Mouse (Mus musculus): ENCODE measurements around the gene Olfr873. TPM values are rescaled to one million over a fixed set of nuclear protein-coding genes. Genes with fewer than 3 reads are reported as not detected.
"Not testable (repeated sequence)": the region's sequence is repeated elsewhere in the genome, so short reads cannot be mapped to it uniquely, and the experiment has no call there.

Olfr873 gene
- total RNA-seq (2014; rRNA removed; ENCODE audit: low replicate concordance) = not detected in 2 replicates
- polyA plus RNA-seq (2015; fragmentation: Nextera tagmentation; extraction: Ambion mirVana) = 0.05 TPM in 1 of 2 replicates, not detected in the other

- H3K36me3 ChIP-seq (replicated peaks; ENCODE audit: control insufficient read depth, insufficient read depth, low read length) = no peaks in the 10 kb centered on the region
- WGBS = 71% methylated on average over 1 of the region's 1 CpGs
- DNase-seq (ENCODE audit: low spot score) = no peak
- no peak within 1 kb of the TSS for H3K9ac ChIP-seq (replicated peaks; ENCODE audit: low read depth, low read length)
- ATAC-seq (ENCODE audit: insufficient read depth, low read depth) = no peak
- no peaks in the 10 kb centered on the region for H3K27me3 ChIP-seq (ENCODE audit: control insufficient read depth, insufficient read depth, low read length)
- H3K9me3 ChIP-seq (replicated peaks; ENCODE audit: control insufficient read depth, low read length) = no peaks in the 10 kb centered on the region
- TF ChIP-seq EP300 (IDR thresholded peaks at IDR 0.05; ENCODE audit: low read depth) = no peak
- TF ChIP-seq CTCF (IDR thresholded peaks at IDR 0.05; ENCODE audit: low read depth) = no peak
- H3K27ac ChIP-seq (ENCODE audit: low read depth) = no peak within 1 kb of the TSS
- no peaks in the 10 kb centered on the region for H3K4me1 ChIP-seq (ENCODE audit: control insufficient read depth, insufficient read depth)
- H3K4me3 ChIP-seq (ENCODE audit: low read depth, low read length) = no peak within 1 kb of the TSS
- no peak within 1 kb of the TSS for H3K4me2 ChIP-seq (ENCODE audit: low read depth, low read length)
These were observed at the start of gene Olfr873 for GRCm38 (mm10) chr9:20298232-20298631. Gene Olfr873 (plus strand): TSS chr9:20298532.

GRCm38 (mm10) chr9:20282051-20282450 is 16.3 kb upstream of the Olfr873 start, which contains the start of gene Olfr39:
Gene Olfr39 (plus strand): TSS chr9:20282351.
- TF ChIP-seq CTCF (IDR thresholded peaks at IDR 0.05; ENCODE audit: low read depth) (no peak), EP300 (IDR thresholded peaks at IDR 0.05; ENCODE audit: low read depth) (no peak)
- no peak within 1 kb of the TSS for H3K27ac ChIP-seq (ENCODE audit: low read depth)
- 58% methylated on average over 1 of the region's 1 CpGs for WGBS
- H3K4me1 ChIP-seq (ENCODE audit: control insufficient read depth, insufficient read depth) = no peaks in the 10 kb centered on the region
- H3K9ac ChIP-seq (replicated peaks; ENCODE audit: low read depth, low read length) = no peak within 1 kb of the TSS
- H3K9me3 ChIP-seq (replicated peaks; ENCODE audit: control insufficient read depth, low read length) = no peaks in the 10 kb centered on the region
- ATAC-seq (ENCODE audit: insufficient read depth, low read depth) = no peak
- no peak for DNase-seq (ENCODE audit: low spot score)
- H3K4me2 ChIP-seq (ENCODE audit: low read depth, low read length) = no peak within 1 kb of the TSS
- no peaks in the 10 kb centered on the region for H3K36me3 ChIP-seq (replicated peaks; ENCODE audit: control insufficient read depth, insufficient read depth, low read length)
- H3K4me3 ChIP-seq (ENCODE audit: low read depth, low read length) = no peak within 1 kb of the TSS
- no peaks in the 10 kb centered on the region for H3K27me3 ChIP-seq (ENCODE audit: control insufficient read depth, insufficient read depth, low read length)

GRCm38 (mm10) chr9:20295562-20295961 is 2.8 kb upstream of the Olfr873 start:
- not testable (repeated sequence) for H3K4me2 ChIP-seq (ENCODE audit: low read depth, low read length); H3K27ac ChIP-seq (ENCODE audit: low read depth); H3K9ac ChIP-seq (replicated peaks; ENCODE audit: low read depth, low read length); H3K4me1 ChIP-seq (ENCODE audit: control insufficient read depth, insufficient read depth); H3K36me3 ChIP-seq (replicated peaks; ENCODE audit: control insufficient read depth, insufficient read depth, low read length); H3K27me3 ChIP-seq (ENCODE audit: control insufficient read depth, insufficient read depth, low read length); DNase-seq (ENCODE audit: low spot score); ATAC-seq (ENCODE audit: insufficient read depth, low read depth); H3K4me3 ChIP-seq (ENCODE audit: low read depth, low read length); H3K9me3 ChIP-seq (replicated peaks; ENCODE audit: control insufficient read depth, low read length)
- 69% methylated on average over 5 of the region's 5 CpGs for WGBS

GRCm38 (mm10) chr9:20335994-20336393 is 37.7 kb downstream of the Olfr873 start, which contains the start of gene Olfr18:
Gene Olfr18 (minus strand): TSS chr9:20336094.
- no peak for ATAC-seq (ENCODE audit: insufficient read depth, low read depth)

GRCm38 (mm10) chr9:20348501-20348900 is 50.2 kb downstream of the Olfr873 start:
- TF ChIP-seq CTCF (IDR thresholded peaks at IDR 0.05; ENCODE audit: low read depth) = no peak
- TF ChIP-seq EP300 (IDR thresholded peaks at IDR 0.05; ENCODE audit: low read depth) = no peak
- H3K9me3 ChIP-seq (replicated peaks; ENCODE audit: control insufficient read depth, low read length) = peaks cover 10% of the 10 kb centered on the region
- no peak overlapping the region for H3K4me3 ChIP-seq (ENCODE audit: low read depth, low read length)
- H3K27ac ChIP-seq (ENCODE audit: low read depth) = no peak overlapping the region
- WGBS = 77% methylated on average over 4 of the region's 4 CpGs
- no peak overlapping the region for H3K4me2 ChIP-seq (ENCODE audit: low read depth, low read length)
- H3K4me1 ChIP-seq (ENCODE audit: control insufficient read depth, insufficient read depth) = no peaks in the 10 kb centered on the region
- no peak for ATAC-seq (ENCODE audit: insufficient read depth, low read depth)
- DNase-seq (ENCODE audit: low spot score) = no peak
- no peaks in the 10 kb centered on the region for H3K27me3 ChIP-seq (ENCODE audit: control insufficient read depth, insufficient read depth, low read length)
- peaks cover 35% of the 10 kb centered on the region for H3K36me3 ChIP-seq (replicated peaks; ENCODE audit: control insufficient read depth, insufficient read depth, low read length)
- no peak overlapping the region for H3K9ac ChIP-seq (replicated peaks; ENCODE audit: low read depth, low read length)

More at GRCm38 (mm10) chr9:20335994-20336393, 37.7 kb downstream of the Olfr873 start, which contains the start of gene Olfr18:
- TF ChIP-seq EP300 (IDR thresholded peaks at IDR 0.05; ENCODE audit: low read depth) (no peak), CTCF (IDR thresholded peaks at IDR 0.05; ENCODE audit: low read depth) (no peak)
- no peaks in the 10 kb centered on the region for H3K4me1 ChIP-seq (ENCODE audit: control insufficient read depth, insufficient read depth)
- no peak within 1 kb of the TSS for H3K4me2 ChIP-seq (ENCODE audit: low read depth, low read length)
- no peak for DNase-seq (ENCODE audit: low spot score)
- no peak within 1 kb of the TSS for H3K9ac ChIP-seq (replicated peaks; ENCODE audit: low read depth, low read length)
- H3K4me3 ChIP-seq (ENCODE audit: low read depth, low read length) = no peak within 1 kb of the TSS
- no peaks in the 10 kb centered on the region for H3K27me3 ChIP-seq (ENCODE audit: control insufficient read depth, insufficient read depth, low read length)
- no peaks in the 10 kb centered on the region for H3K36me3 ChIP-seq (replicated peaks; ENCODE audit: control insufficient read depth, insufficient read depth, low read length)
- no peak within 1 kb of the TSS for H3K27ac ChIP-seq (ENCODE audit: low read depth)
- no peaks in the 10 kb centered on the region for H3K9me3 ChIP-seq (replicated peaks; ENCODE audit: control insufficient read depth, low read length)

Other genes starting within 250 kb of the Olfr873 start
- not detected in 2 replicates for gene Olfr867, start 241.0 kb upstream of the Olfr873 start, total RNA-seq (2014; rRNA removed; ENCODE audit: low replicate concordance)
- not detected in 2 replicates for gene Olfr867, start 241.0 kb upstream of the Olfr873 start, polyA plus RNA-seq (2015; fragmentation: Nextera tagmentation; extraction: Ambion mirVana)
- not detected in 2 replicates for gene Olfr868, start 199.9 kb upstream of the Olfr873 start, total RNA-seq (2014; rRNA removed; ENCODE audit: low replicate concordance)
- gene Olfr868, start 199.9 kb upstream of the Olfr873 start, polyA plus RNA-seq (2015; fragmentation: Nextera tagmentation; extraction: Ambion mirVana) = not detected in 2 replicates
- not detected in 2 replicates for gene Olfr869, start 169.5 kb upstream of the Olfr873 start, total RNA-seq (2014; rRNA removed; ENCODE audit: low replicate concordance)
- gene Olfr869, start 169.5 kb upstream of the Olfr873 start, polyA plus RNA-seq (2015; fragmentation: Nextera tagmentation; extraction: Ambion mirVana) = not detected in 2 replicates
- gene Olfr870, start 124.5 kb upstream of the Olfr873 start, total RNA-seq (2014; rRNA removed; ENCODE audit: low replicate concordance) = not detected in 2 replicates
- not detected in 2 replicates for gene Olfr870, start 124.5 kb upstream of the Olfr873 start, polyA plus RNA-seq (2015; fragmentation: Nextera tagmentation; extraction: Ambion mirVana)
- gene Olfr871, start 86.3 kb upstream of the Olfr873 start, total RNA-seq (2014; rRNA removed; ENCODE audit: low replicate concordance) = not detected in 2 replicates
- not detected in 2 replicates for gene Olfr871, start 86.3 kb upstream of the Olfr873 start, polyA plus RNA-seq (2015; fragmentation: Nextera tagmentation; extraction: Ambion mirVana)
- not detected in 2 replicates for gene Olfr872, start 61.4 kb upstream of the Olfr873 start, total RNA-seq (2014; rRNA removed; ENCODE audit: low replicate concordance)
- gene Olfr872, start 61.4 kb upstream of the Olfr873 start, polyA plus RNA-seq (2015; fragmentation: Nextera tagmentation; extraction: Ambion mirVana) = not detected in 2 replicates
- gene Olfr39, start 16.2 kb upstream of the Olfr873 start, total RNA-seq (2014; rRNA removed; ENCODE audit: low replicate concordance) = not detected in 2 replicates
- gene Olfr39, start 16.2 kb upstream of the Olfr873 start, polyA plus RNA-seq (2015; fragmentation: Nextera tagmentation; extraction: Ambion mirVana) = not detected in 2 replicates
- not detected in 2 replicates for gene Olfr18, start 37.6 kb downstream of the Olfr873 start, total RNA-seq (2014; rRNA removed; ENCODE audit: low replicate concordance)
- not detected in 2 replicates for gene Olfr18, start 37.6 kb downstream of the Olfr873 start, polyA plus RNA-seq (2015; fragmentation: Nextera tagmentation; extraction: Ambion mirVana)
- 4.7 and 4.8 TPM in 2 replicates for gene Zfp560, start 86.6 kb downstream of the Olfr873 start, total RNA-seq (2014; rRNA removed; ENCODE audit: low replicate concordance)
- gene Zfp560, start 86.6 kb downstream of the Olfr873 start, polyA plus RNA-seq (2015; fragmentation: Nextera tagmentation; extraction: Ambion mirVana) = 53.2 and 53.6 TPM in 2 replicates
- gene Zfp26, start 161.6 kb downstream of the Olfr873 start, total RNA-seq (2014; rRNA removed; ENCODE audit: low replicate concordance) = 10.0 and 13.4 TPM in 2 replicates
- gene Zfp26, start 161.6 kb downstream of the Olfr873 start, polyA plus RNA-seq (2015; fragmentation: Nextera tagmentation; extraction: Ambion mirVana) = 3.8 and 5.7 TPM in 2 replicates
- 10.4 and 13.7 TPM in 2 replicates for gene Zfp426, start 194.2 kb downstream of the Olfr873 start, total RNA-seq (2014; rRNA removed; ENCODE audit: low replicate concordance)
- 7.9 and 9.0 TPM in 2 replicates for gene Zfp426, start 194.2 kb downstream of the Olfr873 start, polyA plus RNA-seq (2015; fragmentation: Nextera tagmentation; extraction: Ambion mirVana)
- 26.8 and 50.1 TPM in 2 replicates for gene Zfp266, start 222.9 kb downstream of the Olfr873 start, total RNA-seq (2014; rRNA removed; ENCODE audit: low replicate concordance)
- gene Zfp266, start 222.9 kb downstream of the Olfr873 start, polyA plus RNA-seq (2015; fragmentation: Nextera tagmentation; extraction: Ambion mirVana) = 25.4 and 28.7 TPM in 2 replicates